Mouse (Mus musculus): Measurements from ENCODE around the gene Gm21976.

Gene Gm21976

DNA sequence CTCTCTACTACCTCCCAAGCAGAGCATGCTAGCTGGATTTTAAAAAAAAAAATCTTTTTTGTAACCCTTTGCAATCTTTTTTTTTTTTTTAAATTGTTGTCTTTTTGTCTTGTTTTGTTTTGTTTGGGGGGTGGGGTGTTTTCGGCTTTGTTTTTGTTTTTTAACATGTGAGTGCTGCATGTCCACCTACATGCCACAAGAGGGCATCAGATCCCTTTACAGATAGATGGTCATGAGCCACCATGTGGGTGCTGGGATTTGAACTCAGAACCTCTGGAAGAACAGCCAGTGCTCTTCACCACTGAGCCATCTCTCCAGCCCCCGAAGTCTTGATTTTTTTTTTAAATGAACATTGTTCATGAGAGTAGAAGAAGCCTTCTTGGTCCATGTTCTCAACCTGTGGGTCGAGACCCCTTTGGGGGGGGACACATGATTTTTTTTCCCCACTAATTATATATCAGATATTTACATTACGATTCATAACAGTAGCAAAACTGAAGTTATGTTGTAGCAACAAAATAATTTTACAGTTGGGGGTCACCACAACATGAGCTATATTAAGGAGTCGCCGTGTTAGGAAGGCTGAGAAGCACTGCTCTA is 18.3 kb downstream of the Gm21976 start:
- in situ Hi-C loops (cut with MboI, MseI), result no loop called here

DNA sequence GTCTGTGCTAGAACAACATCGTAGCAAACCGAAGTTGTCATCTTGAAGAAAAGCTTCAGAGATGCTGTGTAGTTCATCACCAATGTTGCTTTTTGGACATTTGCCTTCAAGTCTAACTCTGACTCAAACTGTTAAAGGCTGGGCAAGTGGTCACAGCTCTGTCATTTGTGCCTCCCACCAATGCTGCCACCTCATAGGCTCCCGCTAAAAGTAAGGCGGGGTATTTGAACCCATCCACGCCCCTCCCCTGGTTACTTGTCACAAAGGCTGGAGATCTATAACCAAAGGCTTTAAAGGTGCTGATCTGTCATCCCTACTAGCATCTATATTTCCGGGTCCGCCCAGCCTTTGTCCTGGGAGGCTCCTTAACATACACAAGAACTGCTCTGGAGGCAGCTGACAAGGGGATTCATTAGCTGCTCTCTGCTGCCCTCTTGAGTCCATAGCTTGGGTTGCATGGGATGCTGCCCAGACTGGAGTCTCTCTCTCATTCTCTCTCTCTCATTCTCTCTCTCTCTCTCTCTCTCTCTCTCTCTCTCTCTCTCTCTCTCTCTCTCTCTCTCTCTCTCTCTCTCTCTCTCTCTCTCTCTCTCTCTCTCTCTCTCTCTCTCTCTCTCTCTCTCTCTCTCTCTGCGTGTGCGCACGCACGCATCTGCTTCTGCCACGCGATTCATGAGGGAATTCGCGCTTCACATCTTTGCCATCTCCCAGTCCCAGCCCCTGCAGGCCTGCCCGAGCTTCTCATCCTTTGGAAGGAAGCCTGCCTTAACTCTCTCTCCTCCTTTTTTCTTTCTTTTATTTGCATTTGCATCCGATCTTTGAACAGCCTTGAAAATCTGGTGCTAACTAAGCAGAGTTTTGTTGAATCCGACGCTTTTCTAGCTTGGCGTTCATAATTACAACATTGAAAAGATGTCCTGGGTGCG is 19.4 kb downstream of the Gm21976 start:
- in situ Hi-C loops (cut with MboI, MseI), result no loop called here

DNA sequence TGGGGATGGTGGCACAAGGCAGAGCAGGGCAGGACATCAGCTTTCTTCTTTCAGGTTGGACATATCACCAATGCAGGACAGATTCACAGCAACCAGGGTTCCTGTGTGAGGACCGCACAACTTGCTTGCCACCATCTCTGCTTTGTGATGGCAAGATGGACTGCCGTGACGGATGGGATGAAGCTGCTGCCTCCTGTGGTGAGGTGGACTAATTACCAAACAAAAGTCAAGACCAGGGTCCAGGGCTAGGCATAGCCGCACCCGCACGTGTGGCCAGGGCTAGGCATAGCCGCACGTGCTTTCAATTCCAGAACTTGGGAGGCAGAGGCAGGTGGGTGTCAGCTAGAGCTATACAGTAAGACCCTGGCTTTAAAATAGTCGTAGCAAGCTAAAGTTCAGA is 25.6 kb downstream of the Gm21976 start:
- in situ Hi-C loops (cut with MboI, MseI), result no loop called here

DNA sequence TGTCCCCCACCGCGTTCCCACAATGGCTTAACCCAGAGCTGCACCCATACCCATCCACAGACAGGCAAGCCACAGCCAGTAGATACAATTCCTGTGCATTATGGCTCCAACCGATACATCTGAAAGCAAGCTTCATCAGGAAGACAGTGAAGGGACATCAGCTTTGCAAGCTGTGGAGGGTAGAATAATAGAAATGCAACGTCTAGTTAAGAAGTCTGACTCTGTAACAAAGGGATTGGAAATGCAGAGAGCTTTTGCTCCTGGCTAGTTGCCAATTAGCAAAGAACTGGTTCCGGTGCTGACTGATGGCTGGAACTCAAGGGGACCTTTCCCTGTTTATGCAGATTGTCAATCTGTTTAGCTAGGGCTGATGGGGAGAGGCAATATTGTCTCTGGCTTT is 26.7 kb downstream of the Gm21976 start:
- in situ Hi-C loops (cut with MboI, MseI), result no loop called here

DNA sequence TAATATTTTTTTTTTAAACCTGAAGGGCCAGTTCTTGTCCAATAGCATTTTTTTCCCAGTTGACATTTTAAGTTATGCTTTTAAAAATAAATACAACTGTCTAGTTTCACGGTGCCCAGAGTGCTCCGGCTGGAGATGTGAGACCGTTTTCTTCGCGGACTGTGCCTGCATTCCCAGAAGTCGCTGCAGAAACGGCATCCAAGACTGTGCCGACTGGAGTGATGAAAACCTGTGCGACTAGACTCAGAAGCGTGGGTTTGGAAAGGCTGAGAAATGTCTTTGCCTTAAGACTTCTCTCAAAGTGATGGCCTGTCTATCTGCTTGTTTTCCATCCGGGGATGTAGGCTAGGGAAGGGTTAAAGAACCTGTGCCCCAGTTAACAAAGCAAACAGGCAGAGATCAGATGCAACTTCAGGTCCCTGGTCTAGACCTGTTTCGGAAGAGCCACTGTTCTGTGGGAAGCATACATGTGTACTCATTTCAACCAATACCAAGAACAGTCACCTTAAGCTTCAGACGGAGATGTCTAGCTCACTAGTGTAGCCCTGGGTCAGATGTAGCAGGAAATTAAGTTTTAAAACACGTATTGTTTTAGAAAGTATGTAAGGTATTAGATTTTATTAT is 27.3 kb downstream of the Gm21976 start:
- in situ Hi-C loops (cut with MboI, MseI), result no loop called here

DNA sequence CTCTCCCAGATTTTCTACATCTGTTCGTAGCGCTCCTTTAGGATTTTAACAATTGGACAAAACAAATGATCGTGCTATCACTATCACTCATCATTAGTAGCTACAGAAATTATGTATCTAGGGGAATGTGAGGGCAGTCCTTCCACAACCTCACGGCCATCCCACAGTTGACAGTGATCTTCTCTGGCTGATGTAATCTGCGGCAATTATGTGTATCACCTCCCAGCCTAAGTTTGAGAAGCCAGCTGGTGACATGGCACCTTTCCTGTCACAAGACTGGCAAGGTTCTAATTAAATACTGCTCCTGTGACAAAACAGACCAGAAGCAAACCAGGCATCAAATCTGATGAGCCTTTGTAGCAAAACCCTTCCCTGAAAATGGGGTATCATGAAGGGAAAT is 28.3 kb downstream of the Gm21976 start:
- in situ Hi-C loops (cut with MboI, MseI), result no loop called here

DNA sequence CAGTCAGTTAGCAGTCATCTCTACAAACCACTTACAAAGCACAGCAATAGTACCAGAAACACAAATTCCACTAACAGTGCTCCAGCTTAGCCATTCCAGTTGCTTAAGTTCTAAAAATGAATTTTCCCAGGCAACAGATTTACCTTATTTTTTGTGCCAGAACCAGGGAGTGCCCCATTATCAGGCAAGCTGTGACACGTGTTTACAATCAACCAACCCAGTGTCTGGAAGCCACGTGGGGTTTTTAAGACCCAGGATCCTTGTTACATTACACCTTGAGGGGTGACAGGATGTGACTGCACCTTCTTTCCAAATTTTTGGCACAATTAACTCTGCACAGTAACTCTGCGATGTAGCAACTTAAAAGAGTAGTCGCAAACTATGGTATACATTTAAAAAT is 29.0 kb downstream of the Gm21976 start:
- in situ Hi-C loops (cut with MboI, MseI), result no loop called here

DNA sequence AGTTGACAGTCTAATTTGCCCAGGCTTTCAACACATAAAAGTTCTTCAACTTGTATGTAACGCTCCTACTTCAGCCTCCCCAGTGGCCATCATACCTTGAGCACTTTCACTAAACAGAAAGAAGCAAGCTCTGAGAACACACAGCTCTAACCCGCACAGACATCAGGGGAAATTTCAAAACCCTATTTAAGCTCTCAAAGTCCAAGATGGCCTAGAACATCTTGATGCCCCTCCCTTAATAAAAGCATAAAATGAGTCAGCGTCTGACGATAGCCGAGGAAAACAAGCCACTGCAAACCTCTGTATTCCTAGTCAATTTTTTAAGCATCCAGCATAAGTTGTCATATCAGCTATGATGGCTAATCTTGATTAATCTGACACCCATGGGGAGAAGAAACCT is 31.9 kb downstream of the Gm21976 start:
- in situ Hi-C loops (cut with MboI, MseI), result no loop called here

- in situ Hi-C loops (cut with MboI, MseI), result no loop called here
These were observed 33.9 kb downstream of the Gm21976 start for GRCm38 (mm10) chr13:98313631-98314030.

GRCm38 (mm10) chr13:98315124-98315523 is 35.4 kb downstream of the Gm21976 start:
- in situ Hi-C loops (cut with MboI, MseI), result no loop called here

- in situ Hi-C loops (cut with MboI, MseI), result no loop called here
These were observed 36.4 kb downstream of the Gm21976 start for GRCm38 (mm10) chr13:98316140-98316479.

DNA sequence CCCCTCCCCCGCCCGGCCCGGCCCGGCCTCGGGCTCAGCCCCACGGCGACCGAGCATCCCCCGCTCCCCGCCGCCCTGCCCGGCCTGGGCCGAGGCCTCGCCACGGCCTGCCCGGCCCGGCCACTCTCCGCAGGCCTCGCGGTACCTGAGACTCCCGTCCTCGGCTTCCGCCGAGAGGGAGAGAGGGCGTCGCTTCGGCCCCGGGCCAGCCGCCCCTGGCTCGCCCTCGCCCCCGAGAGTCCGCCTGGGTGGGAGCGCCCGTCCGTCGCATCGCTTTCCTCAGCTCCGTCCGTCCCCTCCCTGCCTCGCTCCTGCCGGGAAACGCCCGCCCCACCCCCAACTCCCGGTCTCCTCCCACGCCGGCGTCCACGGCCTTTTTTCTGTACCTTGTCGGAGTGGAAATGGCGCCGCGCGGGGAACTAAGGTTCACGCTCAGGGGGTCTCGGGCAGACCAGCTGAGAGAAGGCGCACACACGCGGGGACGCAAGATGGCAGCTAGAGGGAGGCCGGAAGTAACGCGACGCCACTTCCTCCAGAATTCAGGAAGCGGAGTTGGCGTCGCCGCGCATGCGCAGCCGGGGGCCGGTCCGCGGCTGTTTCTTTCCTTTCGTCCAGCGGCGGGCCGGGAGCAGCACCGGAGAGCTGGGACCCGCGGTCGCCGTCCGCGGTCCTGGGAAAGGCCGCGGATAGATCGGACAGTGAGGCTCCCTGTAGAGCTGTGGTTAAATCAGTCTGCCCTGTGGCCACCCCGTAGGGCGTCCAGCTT is 37.0 kb downstream of the Gm21976 start, which contains the start of gene Btf3:
Gene Btf3 (minus strand): TSS at position 527 of the 766 bp plus-strand sequence.
- in situ Hi-C loops (cut with MboI, MseI), result no loop called here

GRCm38 (mm10) chr13:98317246-98317677 is 37.6 kb downstream of the Gm21976 start:
- in situ Hi-C loops (cut with MboI, MseI), result no loop called here

DNA sequence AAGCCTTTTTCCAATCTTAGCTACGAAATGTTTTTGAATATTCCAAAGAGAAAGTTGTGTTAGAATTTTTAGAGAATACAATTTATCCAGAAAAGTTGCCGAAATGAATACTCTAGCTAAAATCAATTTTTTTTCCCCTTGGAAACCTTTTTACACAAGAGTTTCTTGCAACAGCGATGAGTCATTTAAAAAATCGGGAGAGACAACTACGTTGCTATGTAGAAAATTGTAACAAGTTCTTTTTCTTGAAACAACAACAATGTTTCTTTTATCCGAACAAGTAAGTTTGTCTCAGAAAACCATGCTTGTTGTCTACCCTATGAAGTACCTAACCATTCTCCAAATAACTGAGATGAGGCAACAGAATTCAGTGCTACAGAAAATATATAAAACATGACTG is 38.2 kb downstream of the Gm21976 start:
- in situ Hi-C loops (cut with MboI, MseI), result no loop called here

- in situ Hi-C loops (cut with MboI, MseI), result no loop called here
These were observed 45.3 kb downstream of the Gm21976 start for GRCm38 (mm10) chr13:98325034-98325433.

DNA sequence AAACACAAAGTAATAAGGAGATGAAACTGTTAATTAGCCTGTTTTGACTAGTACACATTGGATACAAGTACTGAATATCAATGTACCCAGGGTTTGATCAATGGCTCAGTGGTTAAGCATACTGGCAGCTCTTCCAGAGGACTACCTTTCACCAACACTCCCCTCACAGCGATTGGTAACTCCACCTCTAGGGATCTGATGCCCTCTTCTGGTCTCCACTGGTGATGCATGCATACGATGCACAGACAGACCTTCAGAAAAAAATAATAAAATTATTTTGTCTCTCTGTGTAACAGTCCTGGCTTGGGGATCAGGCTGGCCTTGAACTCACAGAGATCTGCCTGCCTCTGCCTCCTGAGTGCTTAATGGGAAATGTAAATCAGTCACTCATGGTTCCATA is 52.4 kb downstream of the Gm21976 start:
- in situ Hi-C loops (cut with MboI, MseI), result no loop called here

GRCm38 (mm10) chr13:98336205-98336604 is 56.5 kb downstream of the Gm21976 start:
- in situ Hi-C loops (cut with MboI, MseI), result no loop called here

DNA sequence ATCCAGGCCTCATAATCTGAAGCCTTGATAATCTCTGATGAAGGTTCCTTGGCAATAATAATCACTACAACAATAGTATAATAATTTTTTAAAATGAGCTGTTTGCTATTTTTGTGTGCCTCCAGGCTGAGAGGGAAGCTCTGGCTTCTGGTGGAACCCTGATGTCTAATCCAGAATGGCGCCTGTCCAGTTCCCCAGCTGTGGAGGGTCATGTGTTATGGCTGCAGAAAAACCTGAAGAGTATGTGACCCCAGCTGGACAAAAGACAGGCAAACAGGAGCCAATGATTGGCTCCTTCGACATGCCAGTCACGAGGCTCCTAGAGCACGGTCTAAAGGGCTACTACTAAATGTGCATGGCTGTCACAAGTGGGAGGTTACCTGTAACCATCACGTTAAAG is 60.8 kb downstream of the Gm21976 start:
- in situ Hi-C loops (cut with MboI, MseI), result no loop called here

- in situ Hi-C loops (cut with MboI, MseI), result no loop called here
These were observed 69.8 kb downstream of the Gm21976 start for GRCm38 (mm10) chr13:98349491-98349890.

DNA sequence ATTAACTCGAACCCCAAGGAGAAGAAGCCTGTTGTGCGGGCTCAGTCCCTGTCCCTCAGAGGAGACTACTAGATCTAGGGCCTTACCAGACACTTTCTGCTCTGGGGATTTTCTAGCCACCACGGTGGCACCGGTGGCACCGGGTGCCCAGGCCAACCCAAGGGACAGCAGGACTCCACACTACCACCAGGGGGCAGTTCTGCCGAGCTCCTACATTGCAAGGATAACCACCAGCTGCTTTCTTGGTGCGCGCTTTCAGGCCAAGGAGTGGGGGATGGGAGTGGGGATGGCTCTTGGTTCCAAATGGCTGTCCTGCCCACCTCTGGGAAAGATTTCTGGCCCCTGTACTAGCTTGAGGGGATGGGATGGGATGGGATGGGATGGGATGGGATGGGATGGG is 71.8 kb downstream of the Gm21976 start:
- in situ Hi-C loops (cut with MboI, MseI), result no loop called here

DNA sequence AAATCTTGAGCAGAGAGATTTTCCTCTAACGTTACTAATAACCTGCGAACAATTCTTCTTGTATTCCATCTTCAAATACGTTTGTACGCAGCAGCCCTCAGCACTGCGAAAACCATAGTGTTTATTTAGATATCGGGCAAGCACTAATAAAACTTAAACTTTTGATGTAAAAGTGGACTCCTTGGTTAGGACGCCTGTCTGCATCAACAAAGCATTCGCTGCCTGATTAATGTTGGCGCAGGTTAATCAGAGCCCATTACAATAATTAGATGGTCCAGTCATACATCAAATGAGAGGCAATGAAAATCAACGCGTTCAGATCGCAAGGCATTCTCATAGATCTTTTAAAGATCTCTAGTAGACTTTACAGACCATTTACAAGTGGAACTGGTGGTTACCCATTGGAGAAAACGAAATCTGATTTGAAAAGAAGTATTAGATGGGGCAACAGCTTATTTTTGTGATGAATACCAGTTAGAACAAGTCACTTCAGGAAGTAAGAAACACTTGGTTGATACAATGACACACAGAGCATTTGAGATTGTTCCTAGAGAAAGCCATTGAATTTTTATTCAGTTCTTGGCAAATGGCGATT is 72.8 kb downstream of the Gm21976 start:
- in situ Hi-C loops (cut with MboI, MseI), result no loop called here

GRCm38 (mm10) chr13:98353709-98354089 is 74.0 kb downstream of the Gm21976 start:
- in situ Hi-C loops (cut with MboI, MseI), result no loop called here
